Mouse (Mus musculus) heart, adult 18-20 months (tissue): ENCODE results near the gene Cabp7. TPM values are rescaled to one million over a fixed set of nuclear protein-coding genes. Genes with fewer than 3 reads are reported as not detected.

ENCODE experiments used
- DNase-seq, 2 experiments: peaks; one replicate each; pipeline ENCODE4 v3.0.0; 2021 to 2022; ENCODE audit warnings: mixed read lengths in 1 of 2
- long read RNA-seq, 2 experiments: library from polyadenylated mRNA; stranded (forward); transcript quantifications; one replicate each; pipeline ENCODE4 v2.0.0; 2021
- total RNA-seq, 2 experiments: library from RNA; stranded (reverse); gene quantifications; 2 replicates each; pipeline ENCODE4 v1.2.3; 2021

Cabp7 gene
- not detected for total RNA-seq
- long read RNA-seq, experiment 1, result 0 reads
- long read RNA-seq, experiment 2, result 0 reads

DNA sequence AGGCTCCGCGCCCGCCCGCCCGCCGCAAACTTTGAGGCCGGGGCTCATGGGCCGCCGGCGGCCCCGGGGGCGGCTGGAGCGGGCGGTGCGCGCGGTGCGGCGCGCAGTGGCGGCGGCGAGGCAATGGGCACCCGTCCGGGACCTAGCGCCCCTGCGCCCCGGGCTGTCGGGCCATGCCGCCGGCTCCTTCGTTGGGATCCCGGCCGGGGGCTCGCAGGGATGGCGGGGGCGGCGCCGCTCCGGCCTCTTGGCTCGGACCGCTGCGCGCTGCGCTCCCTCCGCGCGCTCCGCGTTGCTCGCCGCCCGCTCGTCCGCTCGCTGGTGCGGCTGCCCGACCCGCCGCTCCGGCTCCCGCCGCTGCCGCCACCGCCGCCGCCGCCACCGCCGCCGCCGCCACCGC is at the start of gene Cabp7:
TSS of gene Cabp7 (minus strand) at position 46 of the 400 bp plus-strand sequence.
- DNase-seq, result no peak

DNA sequence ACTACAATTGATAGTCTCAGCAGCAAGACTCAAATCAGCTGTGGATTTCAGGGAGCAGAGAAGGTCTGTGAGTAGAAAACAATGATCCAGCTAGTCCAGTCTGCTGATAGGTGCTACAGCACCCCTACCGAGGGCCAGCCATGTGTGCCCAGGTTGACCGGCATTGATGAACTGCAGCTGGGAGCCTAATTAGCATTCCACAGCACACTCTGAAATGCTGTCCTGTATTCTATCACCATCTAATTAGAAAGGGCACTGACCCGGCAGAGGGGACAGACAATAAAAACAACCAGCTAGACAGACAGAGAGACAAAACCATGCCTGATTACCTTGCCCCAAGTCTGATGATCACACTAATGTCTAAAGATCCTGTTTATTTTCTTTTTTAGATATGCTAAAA is 46.4 kb upstream of the Cabp7 start:
- no peak for DNase-seq

DNA sequence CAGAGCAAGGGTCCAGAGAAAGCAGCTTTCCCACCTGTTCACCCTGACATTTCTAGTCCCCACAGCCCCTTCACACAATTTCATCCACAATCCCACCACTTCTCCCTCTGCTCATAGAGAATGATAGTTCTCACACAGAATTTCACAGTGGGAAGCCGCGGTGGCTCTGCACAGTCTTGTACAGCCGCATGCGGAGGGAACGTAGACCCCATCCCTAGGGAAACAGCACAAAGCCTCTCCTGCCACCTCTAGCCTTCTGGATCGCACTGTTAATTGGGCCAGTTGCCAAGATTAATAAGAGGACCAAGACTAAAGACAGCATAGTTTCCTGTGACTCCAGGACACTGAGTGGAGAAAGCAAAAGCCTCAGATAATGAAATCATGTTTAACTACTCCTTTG is 45.0 kb upstream of the Cabp7 start:
- DNase-seq, result no peak

DNA sequence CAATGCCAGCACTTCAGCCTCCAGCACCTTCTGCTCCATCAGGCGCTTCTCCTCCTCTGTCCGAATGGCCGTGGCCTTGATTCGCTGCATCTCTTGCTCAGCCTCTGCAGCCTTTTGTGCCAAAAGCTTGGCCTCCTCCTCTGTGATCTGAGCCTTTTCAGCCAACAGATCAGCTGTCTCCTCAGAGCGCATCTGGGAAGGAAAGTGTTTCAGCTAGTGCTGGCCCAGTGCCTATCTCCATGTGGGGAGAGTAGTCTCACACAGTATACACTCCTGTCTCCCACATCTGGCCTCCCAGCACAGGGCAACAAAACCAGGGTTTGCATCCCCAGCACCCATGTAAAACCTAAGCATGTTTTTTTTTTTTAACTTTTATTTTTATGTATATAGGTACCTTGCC is 43.1 kb upstream of the Cabp7 start:
- DNase-seq, result no peak

DNA sequence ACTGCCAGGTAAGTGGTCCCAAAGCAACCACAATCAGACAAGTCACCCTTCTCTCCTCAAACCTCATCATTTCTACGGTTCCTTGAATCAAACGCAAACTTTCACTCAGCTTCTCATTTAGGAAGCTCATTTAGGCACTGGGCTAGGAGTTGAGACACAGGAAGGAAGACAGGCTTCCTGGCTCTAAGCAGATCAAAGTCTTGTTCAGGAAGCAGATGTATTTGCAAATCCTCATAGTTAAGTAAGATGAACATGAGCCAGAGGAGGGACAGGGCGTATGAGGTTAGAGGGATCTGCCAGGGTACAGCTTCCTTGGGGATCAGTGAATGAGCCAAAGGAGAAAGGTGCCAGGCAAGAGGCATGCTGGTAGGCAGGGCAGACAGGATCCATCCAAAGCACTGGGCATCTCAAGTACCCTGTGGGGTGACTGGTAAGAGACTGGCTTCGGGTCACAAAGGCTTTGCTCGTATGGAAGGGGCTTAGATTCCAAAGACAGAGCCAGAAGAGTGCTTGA is 38.1 kb upstream of the Cabp7 start:
- no peak for DNase-seq

GRCm38 (mm10) chr11:4783116-4783515 is 36.5 kb upstream of the Cabp7 start:
- DNase-seq, result no peak

- DNase-seq, result no peak
These were observed 34.3 kb upstream of the Cabp7 start for GRCm38 (mm10) chr11:4780927-4781326.

DNA sequence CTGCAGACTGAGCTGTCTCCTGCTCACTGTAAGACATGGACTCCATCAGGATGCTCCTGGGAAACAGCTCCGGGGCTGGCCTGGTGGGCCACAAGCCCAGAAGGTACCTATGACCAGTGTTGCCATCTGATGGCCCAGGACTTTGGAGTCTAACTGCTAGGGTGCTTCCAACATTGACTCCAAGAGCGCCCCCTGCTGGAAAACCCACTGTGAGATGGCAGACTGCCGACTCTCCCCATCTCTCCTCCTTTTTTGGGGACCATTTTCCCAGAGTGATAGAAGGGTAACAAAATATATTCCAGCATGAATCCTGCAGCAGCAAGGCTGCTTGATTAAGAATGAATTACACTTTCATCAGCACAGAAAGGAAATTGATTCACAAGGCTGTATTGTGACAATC is 26.3 kb upstream of the Cabp7 start:
- peak; percentile 29 to 84 for DNase-seq

DNA sequence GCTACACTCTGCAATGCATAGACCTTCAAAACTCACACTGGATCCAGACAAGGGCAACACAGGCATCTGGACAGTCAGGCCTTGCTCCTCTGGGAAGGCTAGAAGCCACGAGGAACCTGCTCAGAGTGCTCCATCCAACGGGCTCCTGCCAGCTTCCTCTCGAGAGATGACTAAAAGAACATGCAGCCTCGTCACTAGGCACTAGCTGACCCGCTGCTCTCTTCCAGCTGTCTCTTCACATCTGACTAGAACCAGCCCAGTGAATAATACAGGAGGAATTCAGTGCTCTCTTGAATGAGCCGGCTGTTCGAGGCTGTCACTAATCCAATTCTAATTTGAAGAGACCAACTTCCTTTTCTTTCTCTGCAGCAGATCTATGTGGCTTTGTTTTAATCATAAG is 25.2 kb upstream of the Cabp7 start:
- DNase-seq, result peak in 1 of 2 experiments; percentile 31

DNA sequence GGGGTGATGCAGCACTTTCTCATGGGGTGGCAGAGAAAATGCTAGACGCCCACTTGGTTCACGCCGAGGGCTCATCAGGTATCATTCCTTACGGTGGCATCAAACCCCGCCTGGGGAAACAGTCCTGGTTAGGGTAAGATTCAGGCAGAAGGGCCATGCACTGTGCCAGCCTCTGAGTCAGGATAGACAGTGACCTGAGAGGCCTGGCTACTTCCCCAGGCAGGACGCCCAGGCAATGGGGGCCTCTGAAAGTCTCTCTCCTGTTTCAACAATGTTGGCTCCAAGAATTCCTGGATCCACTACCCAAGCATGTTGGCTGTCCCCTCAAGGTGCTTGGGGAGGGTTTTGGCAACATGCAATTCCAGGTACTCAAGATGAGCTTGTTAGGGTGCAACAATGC is 23.3 kb upstream of the Cabp7 start:
- DNase-seq, result no peak

- no peak for DNase-seq
These were observed 22.7 kb upstream of the Cabp7 start for GRCm38 (mm10) chr11:4769293-4769692.

GRCm38 (mm10) chr11:4768399-4768798 is 21.8 kb upstream of the Cabp7 start:
- DNase-seq, result no peak

DNA sequence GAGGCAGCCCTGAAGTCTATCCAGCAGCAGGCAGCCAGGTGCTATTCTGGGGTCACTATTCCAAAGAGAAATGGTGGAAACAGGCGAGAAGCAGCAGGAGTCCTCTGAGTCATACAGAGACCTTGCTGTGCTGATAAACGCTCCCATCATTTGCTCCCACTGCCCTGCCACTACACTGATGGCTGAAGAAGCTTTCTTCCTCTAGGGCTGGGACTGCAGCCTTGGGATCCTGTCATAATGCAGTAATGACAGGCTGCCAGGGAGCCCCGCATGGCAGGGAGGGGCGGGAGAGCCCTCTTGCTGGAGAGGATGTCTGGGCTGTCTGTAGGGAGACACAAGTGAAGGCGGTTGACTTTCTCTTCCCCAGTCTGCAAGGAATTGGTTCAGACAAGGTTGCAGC is 17.9 kb upstream of the Cabp7 start:
- no peak for DNase-seq

DNA sequence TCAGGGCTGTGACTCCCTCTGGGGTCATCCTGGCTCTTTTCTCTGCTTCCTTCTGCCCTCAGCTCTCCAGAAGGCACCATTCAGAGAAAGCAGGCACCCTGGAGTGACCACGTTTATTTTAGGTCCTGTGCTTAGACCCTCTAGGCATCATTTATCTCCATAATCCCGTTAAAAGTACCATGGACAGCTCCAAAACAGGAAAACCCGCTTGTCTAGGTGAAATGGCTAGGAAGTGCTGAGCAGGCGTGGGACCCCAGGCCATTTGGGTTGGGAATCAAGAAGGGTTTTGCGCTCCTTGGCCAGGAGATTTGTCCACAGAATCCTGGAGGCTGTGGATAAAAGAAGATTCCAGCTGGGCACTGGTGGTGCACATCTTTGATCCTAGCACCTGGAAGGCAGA is 17.1 kb upstream of the Cabp7 start:
- no peak for DNase-seq

DNA sequence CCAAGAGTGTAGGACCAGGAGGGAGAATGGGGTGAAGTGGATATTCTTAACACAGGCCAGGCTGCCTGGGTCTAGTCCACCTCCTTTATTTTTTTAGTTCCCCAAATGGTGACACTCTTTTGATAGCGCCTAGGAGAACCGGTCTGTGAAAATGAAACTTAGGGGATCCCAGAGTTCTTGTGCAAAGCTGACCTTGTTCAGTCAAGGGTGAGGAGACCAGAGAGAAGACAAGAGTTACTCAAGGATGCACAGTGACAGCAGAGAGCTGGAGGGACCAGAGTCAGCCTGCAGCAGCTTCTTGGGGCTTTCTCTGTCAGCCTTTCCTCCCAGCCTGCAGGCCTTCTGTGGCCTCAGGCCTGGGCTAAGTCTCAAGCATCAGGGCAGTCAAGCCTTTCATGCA is 15.9 kb upstream of the Cabp7 start:
- DNase-seq, result no peak

GRCm38 (mm10) chr11:4761991-4762390 is 15.4 kb upstream of the Cabp7 start:
- no peak for DNase-seq

GRCm38 (mm10) chr11:4760438-4760837 is 13.9 kb upstream of the Cabp7 start:
- peak; percentile 16 to 38 for DNase-seq

GRCm38 (mm10) chr11:4757789-4758158 is 11.2 kb upstream of the Cabp7 start:
- DNase-seq, result no peak

- no peak for DNase-seq
These were observed 10.6 kb upstream of the Cabp7 start for GRCm38 (mm10) chr11:4756984-4757788.

- DNase-seq, result no peak
These were observed 9.9 kb upstream of the Cabp7 start for GRCm38 (mm10) chr11:4756460-4756859.

GRCm38 (mm10) chr11:4754867-4755266 is 8.3 kb upstream of the Cabp7 start:
- no peak for DNase-seq

DNA sequence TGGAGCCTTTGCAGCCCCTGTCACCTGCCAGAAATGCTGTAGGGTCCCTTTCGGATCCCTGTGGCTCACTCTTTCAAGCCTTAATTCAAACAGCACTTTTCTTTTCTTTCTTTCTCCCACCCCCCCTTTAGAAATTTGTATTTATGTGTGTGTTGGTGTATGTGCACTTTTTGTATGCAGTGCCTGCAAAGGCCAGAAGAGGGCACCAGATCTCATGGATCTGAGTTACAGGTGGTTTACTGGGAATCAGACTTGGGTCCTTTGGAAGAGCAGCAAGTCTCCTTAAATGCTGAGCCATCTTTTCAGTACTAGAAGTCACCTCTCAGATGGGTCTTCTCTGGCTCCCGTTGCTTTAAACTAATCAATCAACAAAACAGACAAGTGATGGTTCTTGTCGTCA is 7.5 kb upstream of the Cabp7 start:
- no peak for DNase-seq

DNA sequence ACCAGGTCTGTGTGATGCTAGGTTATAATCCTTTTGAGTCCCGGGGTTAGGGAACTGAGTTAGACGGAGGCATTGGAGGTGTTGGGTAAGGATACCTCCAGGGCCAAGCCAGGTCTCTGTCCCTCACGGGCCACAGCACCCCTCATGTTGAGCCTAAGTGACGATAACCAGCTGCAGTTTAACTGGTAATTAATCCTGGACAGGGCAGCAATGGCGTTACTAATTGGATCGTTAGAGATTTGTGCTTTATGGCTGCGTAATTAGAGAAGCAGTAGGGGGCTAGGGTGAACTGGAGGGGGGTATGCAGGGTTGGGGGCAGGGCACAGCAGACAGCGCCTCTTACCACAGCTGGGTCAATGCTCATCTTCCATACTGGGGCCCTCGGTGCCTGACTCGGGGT is 6.3 kb upstream of the Cabp7 start:
- no peak for DNase-seq

- peak; percentile 35 to 67 for DNase-seq
These were observed 3.7 kb upstream of the Cabp7 start for GRCm38 (mm10) chr11:4750263-4750662.
